Mouse (Mus musculus): ENCODE measurements around the gene Sf1.

DNA sequence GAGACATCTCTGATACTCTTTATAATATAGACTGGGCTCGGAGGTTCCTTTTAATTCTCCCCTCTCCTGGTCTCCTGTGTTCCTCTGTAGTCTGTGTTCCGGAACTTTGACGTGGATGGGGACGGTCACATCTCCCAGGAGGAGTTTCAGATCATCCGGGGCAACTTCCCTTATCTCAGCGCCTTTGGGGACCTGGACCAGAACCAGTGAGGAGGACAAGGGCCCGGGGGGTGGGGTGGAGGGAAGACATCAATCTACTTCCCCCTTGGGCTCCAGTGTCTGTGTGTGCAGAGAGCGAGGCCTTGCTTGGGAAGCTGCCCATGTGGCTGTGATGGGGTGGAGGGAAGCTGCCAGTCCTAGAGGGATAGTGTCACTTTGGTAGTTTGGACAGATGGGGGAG is 45.3 kb downstream of the Sf1 start:
- TF ChIP-seq CTCF (IDR thresholded peaks at IDR 0.05; ENCODE audit: low read depth) (no peak), EP300 (optimal IDR thresholded peaks at IDR 0.05) (no peak)

Data from stomach, postnatal 0 days (tissue).